Mouse (Mus musculus): ENCODE results near the gene Serinc5. TPM values are rescaled to one million over a fixed set of nuclear protein-coding genes. Genes with fewer than 3 reads are reported as not detected.

Gene Serinc5
- 9.0 and 9.7 TPM in 2 replicates for polyA plus RNA-seq (2014; fragmentation: Nextera tagmentation; extraction: Ambion mirVana)

DNA sequence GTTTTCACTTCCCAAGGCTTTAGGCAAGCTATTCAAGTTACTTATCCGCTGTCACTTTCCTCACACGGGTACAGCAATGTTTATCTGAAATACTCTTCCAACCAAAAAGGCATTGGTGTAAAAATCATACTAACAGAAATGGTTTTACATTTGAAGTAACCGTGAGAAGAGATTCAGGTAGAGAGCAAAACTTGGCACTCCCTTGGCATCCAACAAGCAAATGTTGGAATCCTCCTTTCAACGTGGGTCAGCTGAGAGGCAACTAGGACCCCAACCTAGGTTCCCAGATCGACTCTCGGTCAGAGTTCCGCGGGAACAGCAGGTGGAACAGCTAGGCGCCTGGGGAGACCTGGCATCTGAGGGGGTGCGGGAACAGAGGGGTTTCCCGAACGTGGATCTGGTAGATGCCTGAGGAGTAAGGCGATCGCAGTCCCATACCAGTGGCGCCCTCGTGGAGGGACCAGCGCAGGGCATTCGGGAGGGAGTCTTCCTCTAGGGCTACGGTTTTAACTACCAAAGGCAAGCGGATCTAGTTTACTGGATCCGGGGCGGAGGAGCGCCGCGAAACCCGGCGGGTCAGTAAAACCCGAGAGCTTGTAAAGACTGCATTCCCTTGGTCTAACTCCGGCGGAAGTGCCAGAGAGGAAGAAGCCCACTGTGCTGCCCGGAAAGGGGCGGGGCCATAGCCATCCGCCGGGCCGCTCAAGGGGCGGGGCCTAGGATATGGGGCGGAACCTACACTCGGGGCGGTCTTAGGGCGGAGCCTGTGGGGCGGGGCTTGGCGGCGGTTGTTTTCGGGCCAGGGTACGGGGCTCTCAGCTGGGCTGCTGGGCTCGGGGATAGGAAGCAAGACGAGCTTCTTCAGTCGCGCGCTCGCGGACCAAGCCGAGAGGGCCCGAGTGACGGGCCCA lies at the start of gene Serinc5:
Serinc5 (plus strand) TSS at position 781 of the 911 bp plus-strand sequence.
- Histone ChIP-seq H3K4me2 (peak within 1 kb of the TSS; percentile 93), H3K9ac (ENCODE audit: low read length) (peak within 1 kb of the TSS; percentile 74), H3K4me1 (ENCODE audit: control insufficient read depth, insufficient read depth, low read length) (peaks cover 8% of the 10 kb centered on the region), H3K27ac (ENCODE audit: low read depth, low read length) (peak within 1 kb of the TSS; percentile 44; the same call in 1 of the 2 replicates), H3K4me3 (ENCODE audit: low read depth, low read length) (peak within 1 kb of the TSS; percentile 64), H3K36me3 (ENCODE audit: control insufficient read depth, insufficient read depth, low read length) (no peaks in the 10 kb centered on the region), H3K9me3 (ENCODE audit: control insufficient read depth, low read length) (no peaks in the 10 kb centered on the region), H3K27me3 (ENCODE audit: control insufficient read depth, insufficient read depth, low read length) (no peaks in the 10 kb centered on the region)
- ATAC-seq (ENCODE audit: low FRiP score) (peak; percentile 99), DNase-seq (ENCODE audit: low spot score, missing footprints) (peak; percentile 100)
- WGBS, result under 1% methylated on average over 55 of the region's 55 CpGs

DNA sequence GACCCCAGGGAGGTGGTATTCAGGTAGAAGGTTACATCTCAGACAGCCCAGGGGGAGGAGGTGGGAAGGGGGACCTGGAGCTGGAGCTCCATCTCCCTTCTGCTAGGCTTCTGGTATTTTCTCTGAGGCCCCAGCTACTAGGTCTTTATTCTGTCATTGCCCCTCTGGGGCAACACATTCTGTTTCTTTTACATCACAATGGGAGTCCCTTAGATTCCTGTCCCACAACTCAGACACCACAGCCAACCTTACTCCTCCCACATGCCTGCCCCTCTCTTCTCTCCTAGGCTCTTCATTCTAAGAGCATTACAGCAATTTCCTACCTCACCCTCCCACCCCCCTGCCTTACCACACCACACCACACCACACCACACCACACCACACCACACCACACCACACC lies 34.8 kb upstream of the Serinc5 start, which contains the start of gene Spz1:
Spz1 (minus strand) TSS at position 101 of the 400 bp plus-strand sequence.
- Histone ChIP-seq H3K4me2 (no peak within 1 kb of the TSS), H3K9me3 (ENCODE audit: control insufficient read depth, low read length) (no peaks in the 10 kb centered on the region), H3K4me3 (ENCODE audit: low read depth, low read length) (no peak within 1 kb of the TSS), H3K27me3 (ENCODE audit: control insufficient read depth, insufficient read depth, low read length) (no peaks in the 10 kb centered on the region), H3K36me3 (ENCODE audit: control insufficient read depth, insufficient read depth, low read length) (no peaks in the 10 kb centered on the region), H3K4me1 (ENCODE audit: control insufficient read depth, insufficient read depth, low read length) (peaks cover 4% of the 10 kb centered on the region), H3K27ac (ENCODE audit: low read depth, low read length) (no peak within 1 kb of the TSS), H3K9ac (ENCODE audit: low read length) (no peak within 1 kb of the TSS)
- DNase-seq (ENCODE audit: low spot score, missing footprints), result no peak
- no peak for ATAC-seq (ENCODE audit: low FRiP score)

DNA sequence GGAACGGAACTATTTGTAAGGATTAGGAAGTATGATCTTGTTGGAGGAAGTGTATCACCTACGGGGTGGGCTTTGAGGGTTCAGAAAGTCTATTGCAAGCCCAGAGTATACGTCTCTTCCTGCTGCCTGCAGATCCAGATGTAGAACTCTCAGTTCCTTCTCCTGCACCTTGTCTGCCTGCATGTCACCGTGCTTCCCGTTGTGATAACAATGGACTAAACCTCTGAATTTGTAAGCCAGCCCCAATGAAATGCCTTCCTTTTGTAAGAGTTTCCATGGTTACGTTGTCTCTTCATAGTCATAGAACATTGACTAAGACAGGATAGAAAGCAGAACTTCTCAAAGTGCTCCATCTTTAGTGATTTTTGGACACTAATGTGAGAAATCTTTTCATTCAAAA lies 34.2 kb upstream of the Serinc5 start:
- 41% methylated on average over 6 of the region's 6 CpGs for WGBS
- no peak for ATAC-seq (ENCODE audit: low FRiP score)
- Histone ChIP-seq H3K27ac (ENCODE audit: low read depth, low read length) (no peak overlapping the region), H3K4me1 (ENCODE audit: control insufficient read depth, insufficient read depth, low read length) (peaks cover 4% of the 10 kb centered on the region), H3K4me3 (ENCODE audit: low read depth, low read length) (no peak overlapping the region), H3K36me3 (ENCODE audit: control insufficient read depth, insufficient read depth, low read length) (no peaks in the 10 kb centered on the region), H3K27me3 (ENCODE audit: control insufficient read depth, insufficient read depth, low read length) (no peaks in the 10 kb centered on the region), H3K9ac (ENCODE audit: low read length) (no peak overlapping the region), H3K4me2 (no peak overlapping the region), H3K9me3 (ENCODE audit: control insufficient read depth, low read length) (no peaks in the 10 kb centered on the region)
- no peak for DNase-seq (ENCODE audit: low spot score, missing footprints)

DNA sequence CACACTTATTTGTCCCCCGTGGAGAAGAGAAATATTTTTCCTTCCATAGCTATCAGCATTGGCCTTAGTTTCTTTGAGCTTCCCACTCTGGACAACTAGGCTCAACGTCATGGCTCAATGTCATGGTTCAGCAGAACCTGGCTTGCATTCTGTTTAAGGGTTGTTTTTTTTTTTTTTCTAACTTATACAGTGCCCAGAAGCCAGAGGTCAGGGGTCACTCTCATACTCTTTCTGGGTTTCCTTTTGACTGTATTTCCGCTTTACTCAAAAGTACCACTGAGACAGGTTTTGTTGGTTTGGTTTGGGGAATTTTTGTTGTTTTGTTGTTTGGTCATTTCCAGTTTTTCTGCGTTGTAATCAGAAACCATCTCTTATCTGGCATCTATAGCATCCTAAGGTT lies 32.7 kb upstream of the Serinc5 start:
- H3K27me3 ChIP-seq (ENCODE audit: control insufficient read depth, insufficient read depth, low read length), result no peaks in the 10 kb centered on the region
- no peaks in the 10 kb centered on the region for H3K9me3 ChIP-seq (ENCODE audit: control insufficient read depth, low read length)
- no peak overlapping the region for H3K4me2 ChIP-seq
- ATAC-seq (ENCODE audit: low FRiP score), result no peak
- no peak overlapping the region for H3K9ac ChIP-seq (ENCODE audit: low read length)
- no peaks in the 10 kb centered on the region for H3K36me3 ChIP-seq (ENCODE audit: control insufficient read depth, insufficient read depth, low read length)
- 78% methylated on average over 4 of the region's 4 CpGs for WGBS
- DNase-seq (ENCODE audit: low spot score, missing footprints), result peak; percentile 72
- peaks cover 4% of the 10 kb centered on the region for H3K4me1 ChIP-seq (ENCODE audit: control insufficient read depth, insufficient read depth, low read length)
- H3K4me3 ChIP-seq (ENCODE audit: low read depth, low read length), result no peak overlapping the region
- no peak overlapping the region for H3K27ac ChIP-seq (ENCODE audit: low read depth, low read length)

DNA sequence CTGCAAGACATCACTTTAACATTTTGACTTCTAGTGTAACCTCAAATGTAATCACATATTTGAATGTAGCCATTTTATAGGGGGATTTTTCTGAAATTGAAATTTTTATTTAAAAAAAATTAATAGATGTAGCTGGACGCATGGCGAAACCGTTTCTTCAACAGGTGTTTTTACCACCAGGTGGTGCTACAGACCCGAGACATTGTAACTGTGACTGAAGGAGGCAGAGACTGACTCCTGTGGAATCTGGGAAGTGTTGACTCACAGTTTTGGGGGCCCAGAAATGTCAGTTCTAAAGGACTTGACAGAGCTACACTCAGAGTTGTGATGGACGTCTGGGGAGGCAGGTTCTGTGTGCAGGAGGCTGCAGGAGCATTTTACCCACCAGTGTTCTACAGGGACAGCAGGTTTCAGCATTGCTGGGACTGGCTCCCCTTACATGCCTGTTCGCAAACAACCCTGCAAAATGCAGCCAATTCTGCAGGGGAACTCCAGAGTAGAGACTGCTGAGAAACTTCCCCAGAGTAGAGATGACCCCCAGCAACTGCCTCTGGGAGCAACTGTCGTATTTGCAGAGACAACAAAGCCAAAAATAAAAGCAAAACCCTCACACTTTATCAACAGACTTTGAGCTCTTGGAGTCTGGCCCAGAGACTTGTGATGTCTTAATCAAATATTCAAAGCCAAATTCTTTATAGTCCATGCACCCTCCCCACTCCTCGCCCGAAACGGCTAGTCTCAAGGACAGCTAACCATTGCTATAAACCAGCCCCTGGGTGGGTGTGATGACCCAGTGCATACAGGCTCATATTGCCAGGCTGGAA lies 30.5 kb upstream of the Serinc5 start:
- Histone ChIP-seq H3K9me3 (ENCODE audit: control insufficient read depth, low read length) (no peaks in the 10 kb centered on the region), H3K36me3 (ENCODE audit: control insufficient read depth, insufficient read depth, low read length) (no peaks in the 10 kb centered on the region), H3K27me3 (ENCODE audit: control insufficient read depth, insufficient read depth, low read length) (no peaks in the 10 kb centered on the region), H3K27ac (ENCODE audit: low read depth, low read length) (no peak overlapping the region), H3K4me3 (ENCODE audit: low read depth, low read length) (no peak overlapping the region), H3K4me1 (ENCODE audit: control insufficient read depth, insufficient read depth, low read length) (peaks cover 4% of the 10 kb centered on the region), H3K4me2 (no peak overlapping the region), H3K9ac (ENCODE audit: low read length) (no peak overlapping the region)
- peak; percentile 62; the same call in 1 of the 2 replicates for ATAC-seq (ENCODE audit: low FRiP score)
- WGBS, result 36% methylated on average over 10 of the region's 10 CpGs
- DNase-seq (ENCODE audit: low spot score, missing footprints), result peak; percentile 94

DNA sequence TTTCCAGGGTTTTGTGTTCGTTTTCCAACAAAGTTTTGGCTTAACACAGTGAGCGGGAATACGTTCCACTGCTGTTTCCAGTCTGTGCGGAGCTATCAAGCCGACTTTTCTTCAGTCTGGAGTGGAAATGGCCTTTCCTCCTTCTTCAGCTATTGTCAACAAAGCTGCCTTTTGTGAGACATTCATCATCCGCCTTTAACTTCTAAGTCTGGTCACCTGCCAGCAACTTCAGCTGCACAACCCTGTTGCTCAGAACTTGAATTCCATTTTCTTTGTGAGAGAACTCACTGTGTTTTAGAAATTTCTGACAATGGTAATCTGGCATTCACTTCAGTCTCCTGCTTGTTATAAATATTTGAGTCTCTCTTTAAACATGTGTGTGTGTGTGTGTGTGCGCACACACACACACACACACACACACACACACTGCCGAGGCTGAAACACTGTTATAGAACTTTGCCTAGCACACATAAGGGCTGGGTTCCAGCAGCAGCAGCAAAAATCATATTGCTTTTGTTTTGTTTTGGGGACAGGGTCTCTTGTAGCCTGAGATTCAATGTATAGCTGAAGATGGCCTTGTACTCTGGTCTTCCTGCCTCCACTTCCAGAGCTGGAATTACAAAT lies 26.7 kb upstream of the Serinc5 start:
- Histone ChIP-seq H3K36me3 (ENCODE audit: control insufficient read depth, insufficient read depth, low read length) (no peaks in the 10 kb centered on the region), H3K27me3 (ENCODE audit: control insufficient read depth, insufficient read depth, low read length) (no peaks in the 10 kb centered on the region), H3K9ac (ENCODE audit: low read length) (no peak overlapping the region), H3K27ac (ENCODE audit: low read depth, low read length) (no peak overlapping the region), H3K4me1 (ENCODE audit: control insufficient read depth, insufficient read depth, low read length) (no peaks in the 10 kb centered on the region), H3K4me2 (no peak overlapping the region), H3K4me3 (ENCODE audit: low read depth, low read length) (no peak overlapping the region), H3K9me3 (ENCODE audit: control insufficient read depth, low read length) (no peaks in the 10 kb centered on the region)
- peak; percentile 73 for DNase-seq (ENCODE audit: low spot score, missing footprints)
- ATAC-seq (ENCODE audit: low FRiP score), result no peak
- WGBS, result 80% methylated on average over 8 of the region's 8 CpGs

DNA sequence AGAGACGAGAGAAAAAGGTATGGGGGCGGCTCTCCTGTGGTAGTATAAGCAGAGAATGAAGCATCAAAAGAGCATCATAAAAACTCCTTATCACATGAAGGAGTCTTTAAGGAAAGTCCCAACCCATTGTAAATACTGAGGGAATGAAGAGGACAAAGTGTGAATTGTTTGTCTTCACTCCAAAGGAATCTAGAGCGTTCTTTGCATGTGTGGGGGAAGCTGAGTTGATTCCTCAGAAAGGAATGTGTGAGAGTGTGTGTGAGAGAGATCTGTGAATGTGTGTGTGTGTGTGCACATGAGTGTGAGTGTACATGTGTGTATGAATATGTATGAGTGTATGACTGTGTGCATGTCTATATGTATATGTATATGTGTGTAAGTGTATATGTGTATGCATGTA lies 22.2 kb upstream of the Serinc5 start:
- no peak for ATAC-seq (ENCODE audit: low FRiP score)
- no peak overlapping the region for H3K4me3 ChIP-seq (ENCODE audit: low read depth, low read length)
- peak; percentile 69 for DNase-seq (ENCODE audit: low spot score, missing footprints)
- H3K9me3 ChIP-seq (ENCODE audit: control insufficient read depth, low read length), result no peaks in the 10 kb centered on the region
- H3K36me3 ChIP-seq (ENCODE audit: control insufficient read depth, insufficient read depth, low read length), result no peaks in the 10 kb centered on the region
- 77% methylated on average over 3 of the region's 3 CpGs for WGBS
- no peak overlapping the region for H3K9ac ChIP-seq (ENCODE audit: low read length)
- H3K27ac ChIP-seq (ENCODE audit: low read depth, low read length), result no peak overlapping the region
- H3K4me1 ChIP-seq (ENCODE audit: control insufficient read depth, insufficient read depth, low read length), result peaks cover 9% of the 10 kb centered on the region
- H3K27me3 ChIP-seq (ENCODE audit: control insufficient read depth, insufficient read depth, low read length), result no peaks in the 10 kb centered on the region
- H3K4me2 ChIP-seq, result no peak overlapping the region

DNA sequence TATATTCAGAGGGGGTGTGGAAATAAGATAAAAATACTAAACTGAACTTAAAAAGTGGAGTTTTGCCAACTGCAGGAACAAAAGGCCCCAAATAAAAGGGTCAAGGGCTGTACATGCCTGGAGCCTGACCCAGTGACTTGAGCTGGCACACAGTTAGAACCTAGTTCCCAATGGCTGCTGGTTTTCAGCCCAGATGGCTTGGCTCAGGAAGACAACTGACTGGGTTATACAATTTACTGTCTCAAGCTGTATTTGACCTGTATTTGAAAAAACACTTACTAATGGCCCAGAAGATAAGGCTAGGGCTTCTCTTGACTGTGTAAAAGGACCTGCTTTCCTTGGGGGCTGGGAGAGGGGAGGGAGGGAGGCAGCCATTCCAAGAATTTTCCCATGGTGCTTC lies 21.6 kb upstream of the Serinc5 start:
- Histone ChIP-seq H3K4me3 (ENCODE audit: low read depth, low read length) (no peak overlapping the region), H3K27ac (ENCODE audit: low read depth, low read length) (no peak overlapping the region), H3K27me3 (ENCODE audit: control insufficient read depth, insufficient read depth, low read length) (no peaks in the 10 kb centered on the region), H3K4me2 (no peak overlapping the region), H3K9ac (ENCODE audit: low read length) (no peak overlapping the region), H3K36me3 (ENCODE audit: control insufficient read depth, insufficient read depth, low read length) (no peaks in the 10 kb centered on the region), H3K4me1 (ENCODE audit: control insufficient read depth, insufficient read depth, low read length) (peaks cover 15% of the 10 kb centered on the region), H3K9me3 (ENCODE audit: control insufficient read depth, low read length) (no peaks in the 10 kb centered on the region)
- ATAC-seq (ENCODE audit: low FRiP score), result no peak
- peak; percentile 62 for DNase-seq (ENCODE audit: low spot score, missing footprints)

Data from midbrain, embryonic 11.5 days (tissue).